Mouse (Mus musculus): ENCODE results near the gene Gm20388. TPM values are rescaled to one million over a fixed set of nuclear protein-coding genes. Genes with fewer than 3 reads are reported as not detected.
"Not testable (repeated sequence)": the region's sequence is repeated elsewhere in the genome, so short reads cannot be mapped to it uniquely, and the experiment has no call there.

Gene Gm20388
- polyA plus RNA-seq, 1 experiment from 2014 or later: 5.3 TPM

DNA sequence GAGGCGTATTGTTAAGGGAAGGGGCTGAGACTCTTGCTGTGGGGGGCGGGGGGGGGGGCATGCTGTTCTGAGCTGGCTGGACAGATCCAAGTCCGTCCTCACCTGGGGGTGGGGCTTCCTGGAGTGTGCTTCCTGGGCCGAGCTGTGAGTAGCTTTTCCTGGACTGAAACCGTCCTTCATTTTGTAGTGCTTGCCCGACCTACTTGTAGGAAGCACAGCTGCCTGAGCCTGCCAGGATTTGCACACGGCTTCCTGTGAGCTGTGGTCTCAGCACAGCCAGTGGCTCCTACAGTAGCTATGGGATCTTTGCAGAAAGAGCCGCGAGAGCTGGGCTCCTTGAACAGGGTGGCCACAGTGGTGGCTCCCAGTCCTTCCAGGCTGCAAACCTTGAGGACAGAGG is 1683.3 kb downstream of the Gm20388 start:
- Histone ChIP-seq H3K4me3 (ENCODE audit: low read depth, low read length) (no peak overlapping the region), H3K9ac (ENCODE audit: low read depth, low read length) (no peak overlapping the region), H3K36me3 (ENCODE audit: control insufficient read depth, insufficient read depth, low read length) (peaks cover 27% of the 10 kb centered on the region; the same call in 1 of the 2 replicates), H3K4me1 (replicated peaks; ENCODE audit: control insufficient read depth, insufficient read depth, low read length) (peaks cover 22% of the 10 kb centered on the region), H3K27ac (ENCODE audit: low read depth, low read length) (no peak overlapping the region), H3K4me2 (no peak overlapping the region), H3K9me3 (ENCODE audit: control insufficient read depth, low read length) (no peaks in the 10 kb centered on the region), H3K27me3 (replicated peaks; ENCODE audit: control insufficient read depth, insufficient read depth, low read length) (no peaks in the 10 kb centered on the region)
- DNase-seq (ENCODE audit: low spot score): no peak
- no peak for ATAC-seq (replicated peaks; ENCODE audit: low FRiP score)
- 77% methylated on average over 9 of the region's 9 CpGs for WGBS

DNA sequence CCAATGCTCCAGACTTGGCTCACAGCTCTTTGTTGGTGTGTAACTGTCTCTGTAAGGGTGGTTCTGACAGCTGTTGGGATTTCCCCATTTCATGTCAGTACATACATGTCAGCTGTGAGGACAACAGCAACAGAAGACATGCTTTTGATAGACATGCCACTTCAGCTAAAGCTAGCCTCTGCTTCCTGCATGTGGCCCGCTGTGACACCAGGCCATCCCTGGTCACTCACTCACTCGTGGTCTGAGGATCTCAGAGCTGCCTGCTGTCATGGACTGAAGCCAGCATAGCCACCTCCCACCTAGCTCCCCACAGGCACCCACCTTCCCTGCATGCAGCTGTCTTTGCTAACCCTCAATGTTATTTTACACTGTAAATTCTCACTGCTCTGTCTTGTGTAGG is 1686.9 kb downstream of the Gm20388 start:
- H3K36me3 ChIP-seq (ENCODE audit: control insufficient read depth, insufficient read depth, low read length): peaks cover 27% of the 10 kb centered on the region; the same call in 1 of the 2 replicates
- not testable (repeated sequence) for ATAC-seq (replicated peaks; ENCODE audit: low FRiP score); H3K27ac ChIP-seq (ENCODE audit: low read depth, low read length); H3K27me3 ChIP-seq (replicated peaks; ENCODE audit: control insufficient read depth, insufficient read depth, low read length); H3K9me3 ChIP-seq (ENCODE audit: control insufficient read depth, low read length); H3K4me3 ChIP-seq (ENCODE audit: low read depth, low read length); DNase-seq (ENCODE audit: low spot score); H3K4me1 ChIP-seq (replicated peaks; ENCODE audit: control insufficient read depth, insufficient read depth, low read length); H3K9ac ChIP-seq (ENCODE audit: low read depth, low read length); H3K4me2 ChIP-seq
- WGBS: 82% methylated on average over 2 of the region's 2 CpGs

DNA sequence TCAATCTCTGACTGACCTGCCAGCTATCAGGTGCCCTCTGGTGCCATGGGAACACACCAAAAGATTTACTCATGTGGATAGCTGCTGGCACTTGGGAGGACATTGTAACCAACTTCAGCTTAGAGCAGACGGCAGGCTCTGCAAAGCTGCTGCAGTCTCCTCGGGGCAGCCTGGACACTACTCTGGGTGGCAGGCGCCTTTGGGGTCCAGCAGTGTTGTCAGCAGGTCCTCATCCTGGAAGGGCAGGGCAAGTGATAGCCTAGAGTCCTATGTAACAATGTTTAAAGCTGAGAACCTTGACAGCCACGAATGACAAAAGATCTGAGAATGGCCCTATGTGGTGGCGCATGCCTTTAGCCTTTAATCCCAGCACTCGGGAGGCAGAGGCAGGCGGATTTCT is 1687.5 kb downstream of the Gm20388 start:
- Histone ChIP-seq H3K9me3 (ENCODE audit: control insufficient read depth, low read length) (no peaks in the 10 kb centered on the region), H3K27ac (ENCODE audit: low read depth, low read length) (no peak overlapping the region), H3K4me1 (replicated peaks; ENCODE audit: control insufficient read depth, insufficient read depth, low read length) (no peaks in the 10 kb centered on the region), H3K4me3 (ENCODE audit: low read depth, low read length) (no peak overlapping the region), H3K27me3 (replicated peaks; ENCODE audit: control insufficient read depth, insufficient read depth, low read length) (no peaks in the 10 kb centered on the region), H3K4me2 (no peak overlapping the region), H3K36me3 (ENCODE audit: control insufficient read depth, insufficient read depth, low read length) (peaks cover 27% of the 10 kb centered on the region; the same call in 1 of the 2 replicates), H3K9ac (ENCODE audit: low read depth, low read length) (no peak overlapping the region)
- ATAC-seq (replicated peaks; ENCODE audit: low FRiP score): no peak
- WGBS: 87% methylated on average over 7 of the region's 7 CpGs
- no peak for DNase-seq (ENCODE audit: low spot score)

DNA sequence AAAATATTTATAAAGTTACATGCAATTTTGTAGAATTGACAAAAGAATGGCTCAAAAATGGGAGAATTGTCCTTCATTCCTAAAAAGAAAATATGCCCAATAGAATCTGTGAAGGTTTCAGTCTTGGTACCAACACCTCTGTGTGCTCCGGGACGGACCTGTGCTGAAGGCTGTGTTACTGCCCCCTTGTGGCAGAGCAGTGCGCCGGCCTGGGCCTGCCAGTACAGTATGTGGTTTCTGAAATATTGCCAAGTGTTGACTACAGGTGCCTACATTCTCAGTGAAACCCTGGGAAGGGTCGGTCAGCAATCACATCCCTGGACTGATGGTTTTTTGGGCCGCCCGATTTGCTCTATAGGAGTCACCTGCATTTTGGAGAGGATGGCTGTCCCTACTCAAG is 1688.3 kb downstream of the Gm20388 start:
- Histone ChIP-seq H3K36me3 (ENCODE audit: control insufficient read depth, insufficient read depth, low read length) (peaks cover 24% of the 10 kb centered on the region), H3K4me1 (replicated peaks; ENCODE audit: control insufficient read depth, insufficient read depth, low read length) (no peaks in the 10 kb centered on the region), H3K9ac (ENCODE audit: low read depth, low read length) (no peak overlapping the region), H3K4me2 (no peak overlapping the region), H3K27me3 (replicated peaks; ENCODE audit: control insufficient read depth, insufficient read depth, low read length) (no peaks in the 10 kb centered on the region), H3K27ac (ENCODE audit: low read depth, low read length) (no peak overlapping the region), H3K4me3 (ENCODE audit: low read depth, low read length) (no peak overlapping the region), H3K9me3 (ENCODE audit: control insufficient read depth, low read length) (no peaks in the 10 kb centered on the region)
- ATAC-seq (replicated peaks; ENCODE audit: low FRiP score) (peak; percentile 79; the same call in 1 of the 2 replicates), DNase-seq (ENCODE audit: low spot score) (peak; percentile 67)
- 32% methylated on average over 7 of the region's 7 CpGs for WGBS

DNA sequence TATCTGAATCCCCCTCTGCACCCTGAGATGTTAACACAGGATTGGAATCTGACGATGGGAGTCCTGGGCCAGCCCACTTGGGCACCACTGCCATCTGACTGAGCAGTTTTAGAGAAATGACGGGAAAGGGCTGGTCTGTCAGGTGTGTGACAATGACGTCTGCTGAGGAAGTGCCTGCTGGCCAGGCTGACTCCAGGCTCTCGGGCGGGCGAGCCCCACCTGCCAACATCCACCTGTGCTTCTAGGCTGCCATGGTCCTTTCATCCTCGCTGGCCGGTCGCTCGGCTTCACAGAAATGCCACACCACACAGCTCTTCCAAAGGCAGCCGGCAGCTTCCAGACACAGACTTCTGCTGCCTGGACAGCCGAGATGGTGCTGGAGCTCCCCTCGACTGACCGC is 1689.2 kb downstream of the Gm20388 start:
- H3K4me2 ChIP-seq: no peak overlapping the region
- no peak overlapping the region for H3K9ac ChIP-seq (ENCODE audit: low read depth, low read length)
- DNase-seq (ENCODE audit: low spot score) (no peak), ATAC-seq (replicated peaks; ENCODE audit: low FRiP score) (no peak)
- no peaks in the 10 kb centered on the region for H3K27me3 ChIP-seq (replicated peaks; ENCODE audit: control insufficient read depth, insufficient read depth, low read length)
- no peaks in the 10 kb centered on the region for H3K4me1 ChIP-seq (replicated peaks; ENCODE audit: control insufficient read depth, insufficient read depth, low read length)
- no peak overlapping the region for H3K4me3 ChIP-seq (ENCODE audit: low read depth, low read length)
- H3K27ac ChIP-seq (ENCODE audit: low read depth, low read length): no peak overlapping the region
- H3K36me3 ChIP-seq (ENCODE audit: control insufficient read depth, insufficient read depth, low read length): peaks cover 25% of the 10 kb centered on the region
- 81% methylated on average over 14 of the region's 14 CpGs for WGBS
- H3K9me3 ChIP-seq (ENCODE audit: control insufficient read depth, low read length): no peaks in the 10 kb centered on the region

DNA sequence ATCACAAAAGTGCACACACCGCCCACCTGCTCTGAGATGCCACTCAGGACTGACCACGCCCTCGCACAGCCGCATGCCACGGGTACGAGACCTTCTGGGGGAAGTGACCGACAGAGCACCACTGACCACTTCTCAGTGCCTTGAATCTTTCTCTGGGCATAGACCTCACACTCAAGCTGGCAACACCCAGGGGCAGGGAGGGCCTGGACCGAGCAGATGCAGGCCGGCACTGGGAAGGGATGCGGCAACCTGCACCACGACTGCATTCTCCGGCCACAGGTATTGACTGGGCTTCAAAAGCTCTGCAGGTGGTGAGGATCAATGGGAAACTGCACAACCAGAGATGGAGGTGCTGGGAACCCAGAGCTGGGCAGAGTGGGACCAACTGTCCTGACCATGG is 1691.8 kb downstream of the Gm20388 start:
- ATAC-seq (replicated peaks; ENCODE audit: low FRiP score) (no peak), DNase-seq (ENCODE audit: low spot score) (no peak)
- Histone ChIP-seq H3K4me2 (no peak overlapping the region), H3K36me3 (ENCODE audit: control insufficient read depth, insufficient read depth, low read length) (peaks cover 15% of the 10 kb centered on the region), H3K27ac (ENCODE audit: low read depth, low read length) (no peak overlapping the region), H3K27me3 (replicated peaks; ENCODE audit: control insufficient read depth, insufficient read depth, low read length) (no peaks in the 10 kb centered on the region), H3K4me3 (ENCODE audit: low read depth, low read length) (no peak overlapping the region), H3K4me1 (replicated peaks; ENCODE audit: control insufficient read depth, insufficient read depth, low read length) (no peaks in the 10 kb centered on the region), H3K9me3 (ENCODE audit: control insufficient read depth, low read length) (no peaks in the 10 kb centered on the region), H3K9ac (ENCODE audit: low read depth, low read length) (no peak overlapping the region)
- 90% methylated on average over 12 of the region's 12 CpGs for WGBS

DNA sequence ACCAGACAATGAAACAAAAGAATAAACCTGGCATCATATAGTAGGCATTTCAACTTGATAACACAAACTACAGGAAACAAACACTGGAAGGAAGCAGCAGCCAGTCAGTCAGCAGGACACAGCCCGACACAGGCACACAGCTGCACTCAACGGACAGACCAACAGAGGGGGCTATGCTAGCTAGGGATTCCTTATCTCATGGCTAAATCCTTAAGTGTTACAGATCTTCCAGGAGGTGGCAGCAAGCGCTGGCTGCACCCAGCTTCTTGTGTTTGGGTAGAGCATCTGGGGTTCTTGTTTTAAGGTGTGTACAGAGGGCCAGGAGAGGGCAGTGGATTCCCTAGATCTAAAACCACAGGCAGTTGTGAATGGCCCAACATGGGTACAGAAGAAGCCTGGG is 1692.2 kb downstream of the Gm20388 start:
- Histone ChIP-seq H3K4me2 (no peak overlapping the region), H3K36me3 (ENCODE audit: control insufficient read depth, insufficient read depth, low read length) (peaks cover 17% of the 10 kb centered on the region), H3K9ac (ENCODE audit: low read depth, low read length) (no peak overlapping the region), H3K4me1 (replicated peaks; ENCODE audit: control insufficient read depth, insufficient read depth, low read length) (no peaks in the 10 kb centered on the region), H3K27ac (ENCODE audit: low read depth, low read length) (no peak overlapping the region), H3K9me3 (ENCODE audit: control insufficient read depth, low read length) (no peaks in the 10 kb centered on the region), H3K27me3 (replicated peaks; ENCODE audit: control insufficient read depth, insufficient read depth, low read length) (no peaks in the 10 kb centered on the region), H3K4me3 (ENCODE audit: low read depth, low read length) (no peak overlapping the region)
- ATAC-seq (replicated peaks; ENCODE audit: low FRiP score) (peak; percentile 48; the same call in 1 of the 2 replicates), DNase-seq (ENCODE audit: low spot score) (no peak)
- WGBS: 27% methylated on average over 3 of the region's 3 CpGs

DNA sequence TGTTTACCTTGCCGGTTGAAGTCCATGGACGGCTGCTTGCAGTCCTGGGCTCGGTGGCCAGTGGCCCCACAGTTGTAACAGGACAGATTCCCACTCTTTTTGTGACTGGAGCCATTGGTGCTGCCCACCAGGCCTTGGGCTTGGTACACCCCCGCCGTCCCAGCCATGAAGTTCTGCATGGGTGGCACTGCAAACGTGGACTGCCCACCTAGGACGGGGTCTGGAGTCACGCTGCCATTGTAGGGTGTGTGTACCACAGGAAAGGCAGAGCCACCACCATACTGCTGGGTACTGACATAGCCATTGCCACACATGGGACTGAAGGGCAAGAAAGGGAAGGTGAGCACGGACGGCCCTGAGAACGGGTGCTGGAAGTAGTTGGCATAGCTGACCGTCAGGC is 1693.2 kb downstream of the Gm20388 start:
- Histone ChIP-seq H3K4me2 (no peak overlapping the region), H3K4me1 (replicated peaks; ENCODE audit: control insufficient read depth, insufficient read depth, low read length) (no peaks in the 10 kb centered on the region), H3K9ac (ENCODE audit: low read depth, low read length) (no peak overlapping the region), H3K36me3 (ENCODE audit: control insufficient read depth, insufficient read depth, low read length) (peaks cover 13% of the 10 kb centered on the region), H3K9me3 (ENCODE audit: control insufficient read depth, low read length) (no peaks in the 10 kb centered on the region), H3K27me3 (replicated peaks; ENCODE audit: control insufficient read depth, insufficient read depth, low read length) (no peaks in the 10 kb centered on the region), H3K4me3 (ENCODE audit: low read depth, low read length) (no peak overlapping the region), H3K27ac (ENCODE audit: low read depth, low read length) (no peak overlapping the region)
- ATAC-seq (replicated peaks; ENCODE audit: low FRiP score) (no peak), DNase-seq (ENCODE audit: low spot score) (no peak)
- WGBS: 90% methylated on average over 12 of the region's 12 CpGs

DNA sequence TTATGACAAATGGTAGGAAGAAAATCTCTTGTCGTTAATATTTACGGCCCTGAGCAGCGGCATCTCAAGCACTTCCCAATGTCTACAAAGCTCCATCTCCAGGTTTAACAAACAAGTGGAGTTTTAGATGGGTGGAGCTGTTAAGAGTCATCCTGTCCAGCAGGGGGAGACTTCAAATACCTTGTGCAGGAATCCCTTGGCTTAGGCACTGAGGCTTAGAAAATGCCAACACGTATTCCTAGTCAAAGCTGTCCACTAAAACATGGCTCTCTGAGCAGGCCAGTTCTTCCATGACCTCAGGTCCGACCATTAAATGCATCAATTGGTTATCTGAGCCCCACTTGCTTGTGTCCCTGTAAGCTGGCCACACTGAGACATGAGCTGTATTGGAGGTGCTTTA is 1697.0 kb downstream of the Gm20388 start:
- Histone ChIP-seq H3K9ac (ENCODE audit: low read depth, low read length) (no peak overlapping the region), H3K27me3 (replicated peaks; ENCODE audit: control insufficient read depth, insufficient read depth, low read length) (no peaks in the 10 kb centered on the region), H3K9me3 (ENCODE audit: control insufficient read depth, low read length) (no peaks in the 10 kb centered on the region), H3K4me1 (replicated peaks; ENCODE audit: control insufficient read depth, insufficient read depth, low read length) (no peaks in the 10 kb centered on the region), H3K36me3 (ENCODE audit: control insufficient read depth, insufficient read depth, low read length) (peaks cover 17% of the 10 kb centered on the region), H3K27ac (ENCODE audit: low read depth, low read length) (no peak overlapping the region), H3K4me2 (no peak overlapping the region), H3K4me3 (ENCODE audit: low read depth, low read length) (no peak overlapping the region)
- no peak for ATAC-seq (replicated peaks; ENCODE audit: low FRiP score)
- WGBS: 85% methylated on average over 5 of the region's 5 CpGs
- DNase-seq (ENCODE audit: low spot score): no peak
